Mouse (Mus musculus): ENCODE measurements around the gene Nccrp1. TPM values are rescaled to one million over a fixed set of nuclear protein-coding genes. Genes with fewer than 3 reads are reported as not detected.
A peak's percentile ranks its signal among the peaks of the same experiment; 100 is the strongest.

The Nccrp1 gene
- polyA plus RNA-seq, 1 experiment from 2014 or later, result 0.14 TPM

DNA sequence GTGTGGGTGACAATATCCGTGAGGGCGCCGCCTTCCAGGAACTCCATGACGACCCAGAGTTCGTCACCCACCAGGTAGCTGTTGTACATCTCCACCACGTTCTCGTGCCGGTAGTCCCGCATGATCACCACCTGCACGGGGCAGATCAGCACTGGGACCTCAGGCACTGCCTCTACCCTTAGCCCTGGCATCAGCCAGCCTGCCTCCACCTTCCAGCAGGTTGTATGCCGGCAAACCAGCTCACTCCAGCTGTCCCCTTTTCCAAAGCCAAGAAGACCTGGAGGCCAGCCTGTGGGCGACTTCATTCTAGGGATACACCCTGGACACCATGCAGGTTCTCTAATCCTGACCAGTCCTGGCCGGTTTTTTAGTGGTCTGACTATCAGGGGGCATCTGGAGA is 15.9 kb upstream of the Nccrp1 start:
- Histone ChIP-seq H3K9me3 (no peaks in the 10 kb centered on the region), H3K27ac (no peak overlapping the region), H3K27me3 (replicated peaks) (no peaks in the 10 kb centered on the region), H3K4me2 (no peak overlapping the region), H3K36me3 (replicated peaks) (peaks cover 16% of the 10 kb centered on the region; the same call in 1 of the 2 replicates), H3K9ac (no peak overlapping the region), H3K4me3 (no peak overlapping the region), H3K4me1 (no peaks in the 10 kb centered on the region)
- ATAC-seq (replicated peaks), result no peak
- 93% methylated on average over 13 of the region's 13 CpGs for WGBS

DNA sequence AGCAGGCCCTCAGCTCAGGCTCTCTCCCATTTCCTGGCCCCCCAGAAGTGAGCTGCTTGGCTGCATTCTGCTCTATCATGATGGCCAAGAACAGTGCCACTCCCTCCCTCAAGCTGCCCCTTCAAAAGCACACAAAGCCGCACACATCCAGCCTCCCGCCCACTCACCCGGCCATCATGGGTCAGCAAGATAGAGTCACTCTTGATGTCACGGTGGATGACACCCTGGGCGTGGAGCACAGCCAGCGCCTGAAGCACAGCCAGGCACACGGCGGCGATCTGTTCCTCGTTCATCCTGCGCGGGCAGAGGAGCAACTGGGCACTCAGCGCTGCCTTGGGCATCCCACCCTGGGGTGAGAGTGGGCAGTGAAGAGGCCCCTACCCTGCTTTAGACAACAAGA is 15.3 kb upstream of the Nccrp1 start:
- H3K4me3 ChIP-seq, result no peak overlapping the region
- peaks cover 11% of the 10 kb centered on the region; the same call in 1 of the 2 replicates for H3K36me3 ChIP-seq (replicated peaks)
- no peaks in the 10 kb centered on the region for H3K4me1 ChIP-seq
- 95% methylated on average over 13 of the region's 13 CpGs for WGBS
- no peak for ATAC-seq (replicated peaks)
- H3K9ac ChIP-seq, result no peak overlapping the region
- no peaks in the 10 kb centered on the region for H3K9me3 ChIP-seq
- H3K4me2 ChIP-seq, result no peak overlapping the region
- no peak overlapping the region for H3K27ac ChIP-seq
- H3K27me3 ChIP-seq (replicated peaks), result no peaks in the 10 kb centered on the region

DNA sequence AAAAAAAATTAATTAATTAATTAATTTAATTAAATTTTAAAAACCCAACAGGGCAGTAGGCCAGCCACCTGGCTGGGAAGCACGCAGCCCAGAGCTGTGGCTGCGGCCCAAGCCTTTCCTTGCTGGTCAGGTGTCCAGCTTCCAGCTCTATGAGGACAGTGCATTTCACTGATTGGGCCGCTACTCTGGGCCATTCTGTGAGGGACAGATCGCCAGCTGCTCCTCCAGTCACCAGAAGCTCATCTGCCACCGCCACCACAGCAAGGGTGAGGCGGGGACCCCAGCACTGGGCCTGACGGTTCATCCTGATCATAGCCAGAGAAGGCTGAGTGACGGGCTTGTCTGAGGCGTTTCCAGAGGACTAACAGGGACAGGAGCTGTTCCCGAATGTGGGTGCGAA is 14.9 kb upstream of the Nccrp1 start:
- Histone ChIP-seq H3K9me3 (no peaks in the 10 kb centered on the region), H3K27ac (no peak overlapping the region), H3K9ac (no peak overlapping the region), H3K4me3 (no peak overlapping the region), H3K4me2 (no peak overlapping the region), H3K4me1 (no peaks in the 10 kb centered on the region), H3K27me3 (replicated peaks) (no peaks in the 10 kb centered on the region), H3K36me3 (replicated peaks) (peaks cover 8% of the 10 kb centered on the region; the same call in 1 of the 2 replicates)
- WGBS, result 93% methylated on average over 11 of the region's 11 CpGs
- ATAC-seq (replicated peaks), result no peak

GRCm38 (mm10) chr7:28560856-28561255 is 13.8 kb upstream of the Nccrp1 start:
- Histone ChIP-seq H3K9ac (no peak overlapping the region), H3K36me3 (replicated peaks) (peaks cover 6% of the 10 kb centered on the region; the same call in 1 of the 2 replicates), H3K27me3 (replicated peaks) (no peaks in the 10 kb centered on the region), H3K4me3 (no peak overlapping the region), H3K27ac (no peak overlapping the region), H3K4me1 (no peaks in the 10 kb centered on the region), H3K9me3 (no peaks in the 10 kb centered on the region), H3K4me2 (no peak overlapping the region)
- WGBS, result 95% methylated on average over 10 of the region's 10 CpGs
- no peak for ATAC-seq (replicated peaks)

- 73% methylated on average over 4 of the region's 4 CpGs for WGBS
- H3K9me3 ChIP-seq, result no peaks in the 10 kb centered on the region
- no peak for ATAC-seq (replicated peaks)
- H3K4me2 ChIP-seq, result no peak overlapping the region
- no peaks in the 10 kb centered on the region for H3K27me3 ChIP-seq (replicated peaks)
- H3K27ac ChIP-seq, result no peak overlapping the region
- H3K4me1 ChIP-seq, result no peaks in the 10 kb centered on the region
- no peak overlapping the region for H3K4me3 ChIP-seq
- no peak overlapping the region for H3K9ac ChIP-seq
- H3K36me3 ChIP-seq (replicated peaks), result peaks cover 6% of the 10 kb centered on the region; the same call in 1 of the 2 replicates
Observed at GRCm38 (mm10) chr7:28558486-28558885, 11.4 kb upstream of the Nccrp1 start.

GRCm38 (mm10) chr7:28557708-28558107 is 10.7 kb upstream of the Nccrp1 start:
- Histone ChIP-seq H3K36me3 (replicated peaks) (peaks cover 6% of the 10 kb centered on the region; the same call in 1 of the 2 replicates), H3K27ac (no peak overlapping the region), H3K9me3 (no peaks in the 10 kb centered on the region), H3K4me2 (no peak overlapping the region), H3K4me3 (no peak overlapping the region), H3K4me1 (no peaks in the 10 kb centered on the region), H3K9ac (no peak overlapping the region), H3K27me3 (replicated peaks) (no peaks in the 10 kb centered on the region)
- no peak for ATAC-seq (replicated peaks)
- 85% methylated on average over 6 of the region's 6 CpGs for WGBS

- Histone ChIP-seq H3K4me1 (no peaks in the 10 kb centered on the region), H3K27ac (no peak overlapping the region), H3K4me3 (no peak overlapping the region), H3K4me2 (no peak overlapping the region), H3K36me3 (replicated peaks) (peaks cover 6% of the 10 kb centered on the region; the same call in 1 of the 2 replicates), H3K9me3 (no peaks in the 10 kb centered on the region), H3K9ac (no peak overlapping the region), H3K27me3 (replicated peaks) (no peaks in the 10 kb centered on the region)
- 77% methylated on average over 5 of the region's 5 CpGs for WGBS
- ATAC-seq (replicated peaks), result no peak
Observed at GRCm38 (mm10) chr7:28557069-28557468, 10.0 kb upstream of the Nccrp1 start.

DNA sequence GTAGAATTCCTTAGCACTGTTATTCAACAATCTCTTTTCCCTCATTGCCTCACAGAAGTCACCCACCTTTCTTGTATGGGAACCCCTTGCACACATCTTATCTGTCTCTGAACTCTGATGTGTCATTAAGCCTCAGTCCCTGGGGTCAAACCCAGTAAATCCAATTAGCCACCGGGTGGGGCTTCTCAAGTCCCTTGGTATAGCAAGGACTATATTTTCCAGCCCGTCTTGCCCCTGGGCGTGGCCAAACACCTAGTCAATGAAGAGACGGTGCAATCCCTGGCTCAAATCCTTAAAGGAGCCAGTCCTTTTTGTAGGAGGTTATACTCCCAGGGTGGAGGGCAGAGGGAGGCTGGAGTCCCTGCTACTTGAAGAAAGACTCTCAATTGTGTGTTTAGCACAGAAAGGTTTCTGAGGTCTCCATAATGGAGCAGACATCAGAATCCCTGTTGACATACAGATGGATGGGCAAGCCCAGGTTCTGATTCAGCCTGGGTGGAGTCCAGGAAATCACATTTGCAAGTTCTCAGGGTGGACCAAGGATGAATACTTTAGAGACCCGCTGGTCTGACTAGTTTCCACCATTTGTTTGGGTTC is 9.0 kb upstream of the Nccrp1 start:
- Histone ChIP-seq H3K27me3 (replicated peaks) (no peaks in the 10 kb centered on the region), H3K4me1 (no peaks in the 10 kb centered on the region), H3K9ac (no peak overlapping the region), H3K27ac (no peak overlapping the region), H3K4me3 (no peak overlapping the region), H3K9me3 (no peaks in the 10 kb centered on the region), H3K4me2 (no peak overlapping the region), H3K36me3 (replicated peaks) (peaks cover 6% of the 10 kb centered on the region; the same call in 1 of the 2 replicates)
- 19% methylated on average over 5 of the region's 5 CpGs for WGBS
- ATAC-seq (replicated peaks), result no peak

GRCm38 (mm10) chr7:28553076-28553475 is 6.0 kb upstream of the Nccrp1 start:
- H3K4me2 ChIP-seq, result no peak overlapping the region
- 96% methylated on average over 6 of the region's 6 CpGs for WGBS
- no peaks in the 10 kb centered on the region for H3K9me3 ChIP-seq
- no peak overlapping the region for H3K27ac ChIP-seq
- H3K4me1 ChIP-seq, result no peaks in the 10 kb centered on the region
- no peaks in the 10 kb centered on the region for H3K36me3 ChIP-seq (replicated peaks)
- H3K4me3 ChIP-seq, result no peak overlapping the region
- no peak overlapping the region for H3K9ac ChIP-seq
- no peaks in the 10 kb centered on the region; the same call in 1 of the 2 replicates for H3K27me3 ChIP-seq (replicated peaks)
- ATAC-seq (replicated peaks), result no peak

GRCm38 (mm10) chr7:28547628-28548027 is 574 bp upstream of the Nccrp1 start:
- H3K4me2 ChIP-seq, result no peak overlapping the region
- peaks cover 20% of the 10 kb centered on the region for H3K4me1 ChIP-seq
- 77% methylated on average over 7 of the region's 7 CpGs for WGBS
- H3K27me3 ChIP-seq (replicated peaks), result peaks cover 37% of the 10 kb centered on the region
- H3K9ac ChIP-seq, result no peak overlapping the region
- no peak overlapping the region for H3K27ac ChIP-seq
- no peaks in the 10 kb centered on the region for H3K36me3 ChIP-seq (replicated peaks)
- no peak for ATAC-seq (replicated peaks)
- no peaks in the 10 kb centered on the region for H3K9me3 ChIP-seq
- no peak overlapping the region for H3K4me3 ChIP-seq

GRCm38 (mm10) chr7:28546649-28547048 is 405 bp downstream of the Nccrp1 start:
- Histone ChIP-seq H3K27ac (no peak overlapping the region), H3K4me3 (peak overlapping the region; percentile 35), H3K36me3 (replicated peaks) (no peaks in the 10 kb centered on the region), H3K4me2 (peak overlapping the region; percentile 68), H3K9me3 (no peaks in the 10 kb centered on the region), H3K9ac (peak overlapping the region; percentile 35; the same call in 1 of the 2 replicates), H3K27me3 (replicated peaks) (peaks cover 37% of the 10 kb centered on the region), H3K4me1 (peaks cover 20% of the 10 kb centered on the region)
- ATAC-seq (replicated peaks), result no peak
- WGBS, result under 1% methylated on average over 22 of the region's 22 CpGs

DNA sequence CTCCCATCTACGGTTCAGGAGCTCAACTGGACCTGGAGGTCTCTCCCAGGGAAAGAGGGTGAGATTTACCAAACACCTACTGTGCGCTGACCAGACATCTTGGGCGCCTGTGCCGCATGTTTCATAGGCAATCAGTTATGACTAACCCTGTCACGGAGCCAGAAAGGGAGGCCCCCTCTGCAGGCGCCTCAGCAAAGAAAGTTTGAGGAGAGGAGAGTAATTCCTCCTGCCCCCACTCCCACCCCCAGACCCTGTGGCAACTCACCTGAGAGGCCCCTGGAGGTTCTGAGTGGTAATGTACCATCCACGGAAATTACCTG is 1.2 kb downstream of the Nccrp1 start:
- H3K9me3 ChIP-seq, result no peaks in the 10 kb centered on the region
- H3K9ac ChIP-seq, result no peak overlapping the region
- no peak overlapping the region for H3K27ac ChIP-seq
- 46% methylated on average over 7 of the region's 7 CpGs for WGBS
- H3K4me3 ChIP-seq, result no peak overlapping the region
- H3K27me3 ChIP-seq (replicated peaks), result peaks cover 37% of the 10 kb centered on the region
- H3K4me1 ChIP-seq, result peaks cover 20% of the 10 kb centered on the region
- no peak overlapping the region for H3K4me2 ChIP-seq
- ATAC-seq (replicated peaks), result no peak
- H3K36me3 ChIP-seq (replicated peaks), result no peaks in the 10 kb centered on the region

Data from midbrain, embryonic 15.5 days (tissue).